ENCODE assay signal across 20 mouse cellular contexts in the genomic region with DNA sequence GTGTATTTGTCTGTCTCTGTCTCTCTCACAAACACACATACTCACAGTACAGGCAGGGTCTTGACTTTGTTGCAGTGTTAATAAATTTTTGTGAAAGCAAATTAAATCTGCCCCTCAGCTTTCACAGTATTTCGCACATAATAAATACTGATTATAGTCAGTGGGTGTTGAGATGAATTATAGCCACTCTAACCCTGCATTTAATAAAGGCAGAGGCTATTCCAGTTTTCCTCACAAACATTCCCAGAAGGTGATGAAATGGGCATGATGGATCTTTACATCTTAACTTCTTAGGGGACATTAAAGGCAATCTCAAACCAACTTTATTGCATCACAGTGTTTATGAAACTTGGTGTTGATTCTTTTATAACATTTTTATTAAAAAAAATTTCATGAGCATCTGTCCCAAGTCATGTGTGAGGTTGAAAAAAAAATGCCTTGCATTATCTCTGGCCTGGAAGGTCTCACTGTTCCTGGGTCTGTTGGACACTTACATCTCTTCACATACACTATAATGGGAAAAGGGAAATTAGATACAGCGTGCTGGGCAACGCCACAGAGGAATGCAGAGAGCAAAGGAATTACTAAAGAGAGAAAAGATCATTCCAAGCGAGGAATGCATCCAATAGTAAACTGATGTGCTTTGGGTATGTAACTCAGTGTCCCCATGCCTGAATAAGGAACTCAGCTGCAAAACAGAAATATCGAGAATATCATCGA.
DNase-seq lines count a peak whose midpoint lies in the region; ATAC-seq and TF ChIP-seq lines count a peak whose summit lies in the region.
"Had no signal": no experiment of that assay in that cellular context is flagged by ENCODE, and none has a peak within 500 bp of the region (broad histone marks: within the 10 kb centered on the region; RNA-seq: fewer than 3 reads in every experiment).

No protein-coding gene starts in this region.

- H3K4me2 ChIP-seq in neural tube, embryonic 12.5 days (replicated peaks) = no peak overlapping the region
- no peak overlapping the region for H3K4me2 ChIP-seq in limb, embryonic 14.5 days (replicated peaks; ENCODE audit: low read depth, low read length, severe bottlenecking)
- H3K4me2 ChIP-seq: forebrain, embryonic 13.5 days; heart, embryonic 11.5 days; hindbrain, embryonic 15.5 days; liver, embryonic 15.5 days had no signal

- TF ChIP-seq CTCF in layer of hippocampus, adult 2 months (conservative IDR thresholded peaks at IDR 0.05) = no peak

- H3K4me3 ChIP-seq in layer of hippocampus, adult 2 months = no peak overlapping the region
- H3K4me3 ChIP-seq in neural tube, embryonic 12.5 days = no peak overlapping the region
- no peak overlapping the region for H3K4me3 ChIP-seq in limb, embryonic 14.5 days (replicated peaks; ENCODE audit: low read length)
- H3K4me3 ChIP-seq: forebrain, embryonic 13.5 days; hindbrain, embryonic 15.5 days; liver, embryonic 15.5 days had no signal

- WGBS in neural tube, embryonic 12.5 days = 62% methylated on average over 6 of the region's 6 CpGs
- WGBS in limb, embryonic 14.5 days = 47% methylated on average over 6 of the region's 6 CpGs

- H3K36me3 ChIP-seq in neural tube, embryonic 12.5 days = no peaks in the 10 kb centered on the region
- no peaks in the 10 kb centered on the region for H3K36me3 ChIP-seq in limb, embryonic 14.5 days (ENCODE audit: control insufficient read depth, insufficient read depth, low read length)
- H3K36me3 ChIP-seq: hindbrain, embryonic 15.5 days; liver, embryonic 15.5 days had no signal

- ATAC-seq in neural tube, embryonic 12.5 days (ENCODE audit: low FRiP score, low read depth) = 0 out of 2 replicates have a peak, but pooled peaks have one; percentile 60
- ATAC-seq in limb, embryonic 14.5 days (ENCODE audit: low FRiP score, low read depth) = no peak
- ATAC-seq: intestine, embryonic 16.5 days had no signal

- no peaks in the 10 kb centered on the region for H3K27me3 ChIP-seq in neural tube, embryonic 12.5 days (replicated peaks)
- H3K27me3 ChIP-seq in limb, embryonic 14.5 days (ENCODE audit: control insufficient read depth, insufficient read depth, low read length) = no peaks in the 10 kb centered on the region
- H3K27me3 ChIP-seq: forebrain, embryonic 13.5 days; hindbrain, embryonic 15.5 days; liver, embryonic 15.5 days had no signal

- no peak for DNase-seq in layer of hippocampus, adult 2 months (ENCODE audit: low spot score in 2 of 2)
- DNase-seq in layer of hippocampus, adult 11-12 months (ENCODE audit: low spot score) = no peak
- DNase-seq in neural tube, embryonic 10.5 days (ENCODE audit: extremely low spot score, low spot score) = no peak
- peak; percentile 40 for DNase-seq in limb, embryonic 14.5 days (ENCODE audit: low spot score)
- no peak for DNase-seq in thymus, postnatal 25 days
- no peak for DNase-seq in right cerebral cortex, postnatal 4 days
- DNase-seq: adrenal gland, postnatal 14 days; cerebellum, adult 2 months; cerebellum, postnatal 25 days; kidney, adult 9 months; kidney, postnatal 25 days; liver; lung, postnatal 4 days; right cerebral cortex, postnatal 25 days had no signal

- no peak for TF ChIP-seq POLR2A in limb, embryonic 14.5 days (IDR thresholded peaks at IDR 0.05; ENCODE audit: borderline replicate concordance, extremely low read depth, insufficient read depth, insufficient read length)

- no peaks in the 10 kb centered on the region; the same call in 1 of the 2 replicates for H3K4me1 ChIP-seq in neural tube, embryonic 12.5 days
- peaks cover 12% of the 10 kb centered on the region; the same call in 1 of the 2 replicates for H3K4me1 ChIP-seq in limb, embryonic 14.5 days (ENCODE audit: control insufficient read depth, insufficient read depth, low read length)
- H3K4me1 ChIP-seq: liver, embryonic 15.5 days had no signal

- H3K9ac ChIP-seq in neural tube, embryonic 12.5 days = no peak overlapping the region
- no peak overlapping the region for H3K9ac ChIP-seq in limb, embryonic 14.5 days (ENCODE audit: low read depth, low read length, severe bottlenecking)
- H3K9ac ChIP-seq: forebrain, embryonic 13.5 days; hindbrain, embryonic 15.5 days; liver, embryonic 15.5 days had no signal

- H3K27ac ChIP-seq in layer of hippocampus, adult 2 months = peak overlapping the region; percentile 65; the same call in 1 of the 2 replicates
- H3K27ac ChIP-seq in neural tube, embryonic 12.5 days = no peak overlapping the region
- H3K27ac ChIP-seq in limb, embryonic 14.5 days (replicated peaks; ENCODE audit: low read depth, low read length) = no peak overlapping the region
- H3K27ac ChIP-seq: forebrain, embryonic 13.5 days; hindbrain, embryonic 15.5 days; liver, embryonic 15.5 days had no signal

- H3K9me3 ChIP-seq in neural tube, embryonic 12.5 days = no peaks in the 10 kb centered on the region
- H3K9me3 ChIP-seq in limb, embryonic 14.5 days (ENCODE audit: control insufficient read depth, low read length) = no peaks in the 10 kb centered on the region
- H3K9me3 ChIP-seq: forebrain, embryonic 13.5 days; hindbrain, embryonic 15.5 days; liver, embryonic 15.5 days had no signal
